Mouse (Mus musculus) heart, adult 8-10 months (tissue): ENCODE results near the gene Fkbp1b. TPM values are rescaled to one million over a fixed set of nuclear protein-coding genes. Genes with fewer than 3 reads are reported as not detected.
"Not testable (repeated sequence)": the region's sequence is repeated elsewhere in the genome, so short reads cannot be mapped to it uniquely, and the experiment has no call there.

Experiments
- DNase-seq: peaks from one replicate; pipeline ENCODE4 v3.0.0; 2022; ENCODE audit warnings: low spot score
- total RNA-seq, 4 experiments: library from RNA; stranded (reverse); gene quantifications; 2 replicates each; pipeline ENCODE4 v1.2.4; 2022

Fkbp1b gene
- under 1 TPM; 0.27 to 0.95 (median 0.67) TPM for total RNA-seq

DNA sequence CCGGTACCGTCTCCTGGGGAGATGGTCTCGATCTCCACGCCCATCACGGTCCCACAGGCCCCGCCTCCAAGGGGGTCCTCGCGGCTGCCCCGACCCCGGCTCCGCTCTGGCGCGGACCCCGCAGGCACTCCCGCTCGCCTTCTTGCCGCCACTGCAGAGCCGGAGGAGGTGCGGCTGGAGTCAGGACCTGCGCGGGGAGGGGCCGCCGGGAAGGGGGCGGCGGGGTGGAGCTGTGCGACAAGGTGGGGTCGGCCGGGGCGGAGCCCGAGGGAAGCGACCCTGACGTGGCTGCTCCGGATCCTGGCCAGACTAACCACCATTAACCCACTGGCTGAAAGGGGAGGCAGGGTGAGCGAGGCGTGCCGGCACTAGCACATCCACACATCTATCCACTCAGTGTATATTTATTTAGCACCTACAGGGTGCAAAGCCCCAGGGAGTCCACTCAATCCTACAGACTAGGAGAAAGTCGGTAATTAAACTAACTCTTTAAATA lies at the start of gene Fkbp1b:
TSS of gene Fkbp1b (minus strand) at position 200 of the 496 bp plus-strand sequence.
- DNase-seq: no peak

DNA sequence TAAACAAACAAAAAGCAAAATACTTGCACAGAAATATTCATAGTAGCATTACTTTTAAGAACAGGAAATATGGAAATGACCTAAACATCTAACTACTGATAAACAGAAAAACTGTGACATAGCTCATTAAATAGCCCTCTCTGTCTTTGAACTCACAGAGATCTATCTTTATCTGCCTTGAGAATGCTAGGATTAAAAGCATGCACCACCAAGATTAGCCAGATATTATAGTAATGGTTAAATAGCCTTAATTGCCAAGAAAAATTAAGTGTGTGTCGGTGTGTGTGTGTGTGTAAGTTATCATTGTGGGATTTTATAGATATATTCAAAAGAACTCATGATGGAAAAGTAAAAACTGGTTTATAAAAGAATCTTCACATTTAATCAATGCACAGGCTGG lies 48.5 kb upstream of the Fkbp1b start:
- no peak for DNase-seq

DNA sequence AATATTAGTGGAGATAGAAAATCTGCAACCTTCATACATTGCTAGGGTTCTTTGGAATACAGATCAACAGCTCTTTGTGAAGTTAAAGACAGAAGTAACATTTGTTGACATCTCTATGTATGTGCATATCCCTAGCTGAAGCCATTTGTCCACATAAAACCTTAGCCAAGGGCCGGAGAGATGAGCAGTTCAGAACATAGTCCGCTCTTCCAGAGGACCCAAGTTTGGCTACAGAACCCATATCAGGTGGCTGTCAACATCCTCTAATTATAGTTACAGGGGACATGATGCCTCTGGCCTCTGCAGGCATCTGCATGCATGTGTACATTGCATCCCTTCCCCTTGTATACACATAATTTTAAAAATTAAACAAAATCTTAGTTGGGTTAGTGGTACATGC lies 47.9 kb upstream of the Fkbp1b start:
- DNase-seq: no peak

DNA sequence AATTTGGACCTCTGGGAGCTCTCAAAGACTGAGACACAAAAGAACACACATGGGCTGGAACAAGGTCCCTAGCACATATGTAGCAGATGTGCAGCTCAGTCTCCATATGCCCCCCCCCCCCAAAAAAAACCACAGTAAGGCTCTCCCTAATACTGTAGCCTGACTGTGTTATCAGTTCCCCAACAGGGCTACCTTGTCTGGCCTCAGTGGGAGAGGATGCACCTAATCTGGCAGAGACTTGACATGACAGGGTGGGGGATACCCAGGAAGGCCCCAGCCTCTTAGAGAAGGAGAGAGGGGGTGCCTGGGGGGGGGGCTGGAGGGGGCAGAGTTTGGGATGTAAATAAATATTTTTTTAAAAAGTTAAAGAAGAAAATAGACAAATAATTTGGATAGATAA lies 47.3 kb upstream of the Fkbp1b start:
- no peak for DNase-seq

DNA sequence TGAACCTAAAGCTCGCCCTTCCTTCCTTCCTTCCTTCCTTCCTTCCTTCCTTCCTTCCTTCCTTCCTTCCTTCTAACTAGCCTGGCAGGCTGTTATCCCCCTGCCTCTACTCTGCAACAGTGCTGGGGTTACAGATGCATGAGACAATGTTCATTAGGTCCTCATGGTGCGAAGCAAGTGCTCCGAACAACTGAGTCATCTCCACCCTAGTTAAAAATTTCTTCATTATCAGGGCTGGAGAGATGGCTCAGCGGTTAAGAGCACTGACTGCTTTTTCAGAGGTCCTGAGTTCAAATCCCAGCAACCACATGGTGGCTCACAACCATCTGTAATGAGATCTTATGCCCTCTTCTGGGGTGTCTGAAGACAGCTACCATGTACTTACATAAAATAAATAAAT lies 45.2 kb upstream of the Fkbp1b start:
- DNase-seq: not testable (repeated sequence)

DNA sequence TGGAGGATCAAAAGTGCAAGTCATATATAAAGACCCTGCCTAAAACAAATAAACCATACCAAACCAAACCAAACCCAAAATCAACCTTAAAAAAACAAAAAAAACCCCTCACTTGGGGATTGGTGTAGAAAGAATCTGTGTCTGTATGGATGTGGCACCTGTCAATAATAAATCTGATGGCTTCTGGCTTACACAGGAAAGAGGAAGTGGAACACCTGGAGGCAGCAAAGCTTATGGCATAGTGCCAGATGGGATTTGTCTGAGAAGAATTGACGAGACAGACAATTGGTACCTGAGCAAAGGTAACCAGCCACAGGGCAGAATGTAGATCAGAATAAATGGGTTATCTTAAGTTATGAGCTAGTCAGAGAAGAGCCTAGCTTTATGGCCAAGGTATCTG lies 43.7 kb upstream of the Fkbp1b start:
- no peak for DNase-seq

DNA sequence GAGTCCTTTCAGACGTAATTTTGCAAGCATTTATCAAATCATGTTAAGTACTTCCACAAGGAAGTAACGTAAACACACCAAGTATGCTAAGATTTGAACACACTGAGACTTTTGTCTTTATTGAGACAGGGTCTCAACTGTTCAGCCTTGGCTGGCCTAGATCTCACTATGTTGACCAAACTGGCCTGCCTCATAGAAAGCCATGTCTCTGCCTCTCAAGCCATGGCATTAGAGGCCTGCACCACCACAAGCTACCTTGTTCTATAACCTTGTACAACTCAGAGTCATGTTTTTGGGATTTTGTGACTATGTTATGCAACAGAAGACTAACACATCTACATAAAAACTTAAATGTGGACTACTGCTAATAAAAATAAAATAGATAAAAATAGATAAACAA lies 40.7 kb upstream of the Fkbp1b start:
- no peak for DNase-seq

DNA sequence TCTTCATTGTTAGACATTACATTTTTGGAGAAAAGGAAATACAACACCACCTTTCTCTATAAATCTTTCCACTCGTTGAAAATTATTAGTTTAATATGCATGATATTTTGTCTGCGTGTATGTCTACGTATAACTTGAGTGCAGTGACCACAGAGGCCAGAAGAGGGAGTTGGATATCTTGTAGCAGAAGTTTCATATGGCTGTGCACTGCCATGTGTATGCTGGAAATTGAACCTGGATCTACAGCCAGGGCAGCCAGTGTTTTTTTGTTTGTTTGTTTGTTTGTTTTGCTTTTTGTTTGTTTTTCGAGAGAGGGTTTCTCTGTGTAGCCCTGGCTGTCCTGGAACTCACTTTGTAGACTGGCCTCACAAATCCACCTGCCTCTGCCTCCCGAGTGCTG lies 37.7 kb upstream of the Fkbp1b start:
- DNase-seq: no peak

DNA sequence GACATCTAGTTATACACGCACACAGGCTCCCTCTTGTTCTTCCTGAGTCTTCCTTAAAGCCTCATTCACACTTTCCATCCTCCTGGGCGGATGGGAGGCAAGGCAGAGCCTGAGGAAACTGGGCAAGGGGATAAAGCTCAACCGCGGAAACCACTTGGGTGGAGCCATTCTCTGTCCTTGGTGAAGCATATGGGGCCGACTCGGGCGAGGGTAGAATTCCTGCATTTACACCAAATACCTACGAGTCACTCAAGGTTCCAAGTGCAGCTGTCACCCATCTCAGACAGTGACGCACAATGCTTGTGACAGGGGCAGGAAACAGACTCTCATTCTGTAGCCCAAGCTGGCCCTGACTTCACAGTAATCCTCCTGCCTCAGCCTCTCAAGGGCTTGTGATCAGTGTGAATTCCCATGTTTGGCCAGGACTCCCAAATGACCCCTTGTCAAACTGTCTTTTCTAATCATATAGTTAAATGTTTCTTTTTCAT lies 36.9 kb upstream of the Fkbp1b start:
- DNase-seq: no peak

DNA sequence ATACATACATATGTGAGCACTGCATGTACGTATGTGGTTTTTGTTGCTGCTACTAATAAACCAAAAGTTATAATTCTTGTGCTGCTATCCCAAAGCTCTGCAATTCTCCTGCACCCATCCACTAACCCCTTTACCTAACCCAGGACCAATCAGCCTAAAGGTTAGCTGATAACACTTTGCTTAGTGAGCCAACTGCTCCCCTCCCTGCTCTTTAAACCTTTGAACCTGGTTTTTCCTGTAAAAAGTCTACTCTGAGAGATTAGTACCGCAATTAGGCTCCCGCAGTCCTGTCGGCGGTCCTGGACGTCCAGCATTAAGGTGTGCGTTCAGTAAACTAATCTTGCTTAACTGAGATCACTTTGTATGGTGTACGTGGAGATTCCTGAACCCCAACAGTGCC lies 34.2 kb upstream of the Fkbp1b start:
- DNase-seq: no peak

DNA sequence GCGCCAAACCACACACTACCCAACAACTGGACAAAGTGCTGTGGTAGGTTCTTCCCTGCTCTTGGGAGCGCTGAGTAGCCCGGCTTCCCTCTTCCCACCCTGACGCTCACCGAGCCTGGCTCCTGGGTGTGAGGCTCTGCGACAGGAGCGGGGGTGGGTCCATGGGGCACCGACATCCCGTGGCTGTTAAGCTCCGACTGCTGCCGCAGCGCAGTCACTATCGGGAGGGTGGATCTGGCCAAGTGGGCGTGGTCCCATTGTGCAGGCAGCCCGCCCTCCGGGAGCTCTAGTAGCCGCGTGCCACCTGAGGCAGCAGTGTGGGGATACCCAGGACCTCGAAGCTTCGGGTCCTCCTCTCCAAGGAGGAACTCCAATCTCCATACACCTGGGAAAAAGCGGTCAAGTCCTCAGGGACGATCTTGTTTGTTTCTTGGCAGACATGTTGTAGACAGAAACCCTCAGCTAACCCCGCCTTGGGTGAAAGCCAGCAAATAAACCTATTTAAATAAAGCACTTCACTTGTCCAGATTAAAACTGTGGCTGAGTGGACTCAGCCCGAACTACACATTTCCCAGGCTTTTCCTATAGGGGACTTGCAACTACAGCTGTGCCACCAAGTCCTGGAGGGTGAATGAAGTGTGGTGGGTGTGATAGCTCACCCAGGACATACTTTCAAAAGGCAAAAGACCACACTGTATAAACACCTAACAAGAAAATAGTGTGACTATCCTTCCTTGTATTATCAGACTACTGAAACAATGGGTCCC lies 33.0 kb upstream of the Fkbp1b start, which contains the start of gene Mfsd2b:
TSS of gene Mfsd2b (minus strand) at position 199 of the 767 bp plus-strand sequence.
- DNase-seq: peak; percentile 55

DNA sequence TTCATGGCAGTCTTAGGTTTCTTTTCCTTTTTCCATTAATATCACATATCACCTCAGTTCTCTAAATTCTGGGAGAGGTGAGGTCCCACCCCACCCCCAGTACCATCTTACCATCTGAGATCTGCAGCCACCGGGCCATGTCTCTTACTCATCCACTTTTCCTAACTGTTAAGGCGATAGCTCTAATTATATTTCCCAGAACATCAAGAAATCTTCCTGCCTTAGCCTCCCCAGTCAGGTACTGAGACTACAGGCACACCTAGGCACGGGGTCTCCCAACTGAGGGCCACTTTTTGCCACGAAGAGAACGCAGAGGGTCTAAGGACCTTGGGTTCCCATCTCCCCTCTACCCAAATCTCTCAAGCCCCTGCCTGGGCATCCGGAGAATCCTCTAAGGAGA lies 32.1 kb upstream of the Fkbp1b start:
- no peak for DNase-seq

DNA sequence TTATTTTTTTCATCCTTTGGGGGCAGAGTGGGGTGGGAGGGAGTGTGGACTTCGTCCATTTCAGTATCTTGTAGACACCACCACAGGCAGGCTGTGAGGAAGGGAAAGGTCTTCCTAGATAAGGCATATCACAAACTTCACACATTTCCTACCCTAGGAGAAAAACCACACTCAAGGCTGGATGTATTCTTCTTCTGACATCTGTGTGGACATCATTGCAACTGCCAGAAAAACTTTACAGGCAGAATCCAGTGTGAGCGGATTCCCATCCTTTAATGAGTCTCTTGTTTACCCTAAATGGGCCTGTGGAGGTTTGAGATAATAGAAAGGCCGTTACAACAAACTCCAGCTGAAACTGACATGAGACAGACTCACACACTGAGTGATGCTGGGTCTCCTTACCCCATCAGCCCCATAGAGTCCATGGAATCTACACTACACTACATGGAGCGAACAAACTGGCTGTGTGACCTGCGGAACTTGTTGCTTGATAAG lies 31.6 kb upstream of the Fkbp1b start:
- no peak for DNase-seq

DNA sequence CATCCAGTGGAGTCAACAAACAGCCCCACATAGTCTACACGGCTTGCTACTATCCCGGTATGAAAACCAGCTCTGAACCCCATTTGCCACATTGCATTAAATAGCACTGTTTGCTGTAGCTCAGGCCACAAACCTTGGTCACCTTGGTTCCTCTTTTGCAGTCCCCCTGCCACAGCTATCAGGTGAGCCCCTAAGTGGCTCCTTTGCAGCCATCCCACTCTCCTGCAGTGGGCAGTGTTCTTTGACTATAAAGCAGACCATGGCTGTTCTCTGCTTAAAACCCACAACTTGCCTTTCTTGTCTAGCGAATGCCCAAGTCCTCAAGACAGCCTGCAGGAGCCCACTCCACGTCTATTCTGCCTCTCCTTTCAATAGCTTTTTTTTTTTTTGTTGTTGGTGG lies 30.9 kb upstream of the Fkbp1b start:
- no peak for DNase-seq

DNA sequence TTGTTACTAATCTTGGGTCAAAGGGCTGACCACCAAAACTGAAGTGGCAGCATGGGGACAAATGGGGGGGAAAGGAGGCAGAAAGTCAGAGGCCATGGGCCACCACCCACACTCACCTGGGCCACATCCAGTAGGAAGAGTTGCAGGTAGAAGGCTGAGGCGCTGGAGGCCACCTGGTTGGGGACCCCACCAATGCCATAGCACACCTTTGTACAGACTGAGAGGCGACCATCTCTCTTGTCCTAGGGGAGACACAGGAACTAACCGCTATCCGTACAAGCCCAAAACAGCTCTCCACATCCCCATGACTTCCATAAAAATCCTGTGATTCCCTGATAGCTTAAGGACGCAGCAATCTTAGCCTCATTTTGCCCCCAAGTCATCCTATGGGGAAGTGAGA lies 29.9 kb upstream of the Fkbp1b start:
- no peak for DNase-seq

DNA sequence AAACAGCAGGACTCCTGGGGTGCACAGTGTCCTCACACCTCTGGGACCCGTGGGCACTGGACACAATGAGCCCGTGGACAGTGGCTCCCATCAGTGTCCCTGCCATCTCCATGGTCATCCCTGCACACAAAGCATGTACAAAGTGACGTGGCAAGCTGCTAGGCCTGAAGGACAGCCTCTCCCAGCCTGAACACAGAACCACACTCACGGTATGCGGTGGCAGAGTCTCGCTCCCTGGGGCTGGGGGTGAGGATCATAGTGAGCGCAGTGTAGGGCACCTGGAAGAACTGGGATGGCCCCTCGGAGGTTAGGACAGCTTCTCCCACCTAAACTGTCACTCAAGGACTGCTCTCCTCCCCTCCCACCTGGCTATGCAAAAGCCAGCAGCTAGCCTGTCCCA lies 27.5 kb upstream of the Fkbp1b start:
- no peak for DNase-seq

DNA sequence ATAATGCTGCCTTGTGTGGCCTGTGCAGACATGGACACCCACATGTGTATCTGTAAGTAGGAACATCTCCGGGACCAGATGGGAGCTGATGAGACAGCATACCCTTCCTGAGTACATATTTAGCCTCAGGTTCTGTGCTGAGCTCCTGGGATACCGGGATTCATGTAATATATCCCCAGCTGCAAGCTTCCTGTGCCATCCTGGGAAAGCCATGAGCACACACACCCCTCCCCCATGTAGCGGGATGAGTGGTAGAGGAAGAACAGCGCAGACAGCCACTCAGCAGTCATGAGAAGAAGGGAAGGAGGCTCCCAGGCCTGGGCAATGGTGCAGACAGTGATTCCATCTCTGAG lies 22.9 kb upstream of the Fkbp1b start:
- DNase-seq: no peak

DNA sequence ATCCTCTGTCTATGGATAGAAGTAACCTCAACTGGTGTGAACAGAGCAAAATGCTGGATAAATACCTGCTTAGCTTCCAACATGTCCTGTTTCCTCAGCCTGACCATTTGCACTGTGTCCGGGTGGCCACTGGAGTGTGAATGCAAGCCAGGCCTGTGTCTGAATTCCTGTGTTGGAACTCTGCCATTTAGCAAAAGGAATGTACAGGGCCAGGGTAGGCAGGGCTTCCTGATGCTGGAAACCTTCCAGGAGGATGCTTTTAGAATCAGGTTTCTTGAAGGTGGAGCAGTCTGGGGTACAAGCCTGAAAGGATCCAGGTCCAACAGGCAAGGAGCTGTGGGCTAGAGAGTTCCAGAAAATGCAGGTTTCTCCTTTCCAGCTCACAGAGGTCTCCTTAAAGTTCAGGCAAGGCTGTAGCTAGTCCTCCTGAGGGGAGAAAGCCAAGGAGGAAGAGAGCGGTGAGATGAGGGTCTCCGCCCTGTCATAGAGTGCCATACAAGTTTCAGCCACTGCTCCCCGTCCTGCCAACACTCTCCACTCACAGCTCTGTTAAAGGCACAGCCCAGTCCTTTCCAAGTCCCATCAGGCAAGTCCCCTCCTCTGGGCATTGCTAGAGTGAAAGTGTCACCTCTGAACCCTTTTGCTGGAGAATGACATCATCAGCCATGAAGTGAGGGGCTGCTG lies 22.4 kb upstream of the Fkbp1b start:
- DNase-seq: peak; percentile 40

DNA sequence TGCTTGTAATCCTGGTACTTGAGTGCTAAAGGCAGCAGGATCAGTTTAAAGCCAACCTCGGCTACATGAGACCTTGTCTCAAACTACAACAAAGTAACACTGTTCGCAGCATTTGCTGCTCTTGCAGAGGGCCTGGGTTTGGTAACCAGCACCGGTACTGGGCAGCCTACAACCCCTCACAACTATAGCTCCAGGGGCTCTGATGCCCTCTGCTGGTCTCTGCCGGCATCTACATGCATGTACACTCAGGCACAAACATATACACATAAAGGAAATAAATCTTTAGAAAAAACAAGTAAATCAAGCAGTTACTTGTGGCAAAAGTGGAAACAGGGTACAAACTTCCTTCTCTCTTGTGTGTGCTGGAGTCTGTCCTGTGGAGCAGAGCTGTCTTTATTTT lies 21.3 kb upstream of the Fkbp1b start:
- DNase-seq: no peak

DNA sequence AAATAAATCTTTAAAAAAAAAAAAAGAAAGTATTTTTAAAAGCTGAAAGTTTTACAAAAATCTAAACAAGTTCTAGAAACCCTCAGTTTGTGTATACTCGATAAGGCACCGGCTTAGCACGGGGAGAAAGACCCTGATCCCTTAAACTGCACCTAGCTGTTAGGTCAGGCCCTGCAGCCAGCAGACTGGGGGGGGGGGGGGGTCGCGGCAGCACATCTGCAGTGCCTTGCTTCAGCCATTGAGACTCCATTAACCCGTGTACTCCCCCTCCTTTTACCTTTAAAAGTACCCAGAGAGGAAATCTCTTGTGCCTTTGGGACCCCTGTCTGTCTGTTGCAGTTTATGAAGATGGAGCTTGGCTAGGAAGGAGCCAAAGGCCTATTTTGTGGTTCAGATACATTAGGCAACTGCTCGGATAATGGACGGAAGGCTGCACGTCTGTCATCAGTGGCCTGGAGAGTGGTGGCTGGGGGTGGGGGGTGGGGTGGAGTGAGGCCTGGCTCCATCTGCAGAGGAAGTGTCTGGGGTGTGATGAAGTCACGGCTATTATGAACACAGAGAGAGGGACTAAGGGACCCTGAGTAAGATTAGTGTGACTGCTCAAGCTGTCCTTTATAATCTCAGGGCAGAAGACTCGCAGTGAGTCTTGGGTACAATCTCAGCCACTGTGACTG lies 18.0 kb upstream of the Fkbp1b start:
- no peak for DNase-seq

DNA sequence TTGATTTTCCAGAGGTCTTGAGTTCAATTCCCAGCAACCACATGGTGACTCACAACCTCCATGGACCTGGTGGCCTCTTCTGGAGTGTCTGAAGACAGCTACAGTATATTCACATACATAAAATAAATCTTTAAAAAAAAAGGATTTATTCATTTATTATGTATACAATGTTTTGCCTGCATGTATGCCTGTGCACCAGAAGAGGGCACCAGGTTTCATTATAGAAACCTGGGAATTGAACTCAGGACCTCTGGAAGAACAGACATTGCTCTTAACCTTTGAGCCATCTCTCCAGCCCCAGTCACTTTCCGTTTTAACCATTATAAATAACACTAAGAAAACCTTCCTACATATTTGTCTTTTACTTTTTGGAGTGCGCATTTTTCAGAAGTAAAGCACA lies 15.4 kb upstream of the Fkbp1b start:
- no peak for DNase-seq

DNA sequence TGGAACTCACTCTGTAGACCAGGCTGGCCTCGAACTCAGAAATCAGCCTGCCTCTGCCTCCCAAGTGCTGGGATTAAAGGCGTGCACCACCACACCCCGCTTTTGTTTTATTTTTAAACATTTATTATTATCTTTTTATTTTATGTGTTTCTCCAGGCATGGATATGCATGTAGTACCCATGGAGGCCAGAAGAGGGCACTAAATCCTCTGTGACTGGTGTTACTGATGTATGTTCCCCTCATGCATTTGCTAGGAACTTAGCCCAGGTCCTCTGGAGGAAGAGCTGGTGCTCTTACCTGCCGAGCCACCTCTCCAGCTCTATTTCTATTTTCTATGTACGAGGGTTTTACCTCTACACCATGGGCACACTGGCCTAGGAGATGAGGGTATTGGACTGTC lies 14.8 kb upstream of the Fkbp1b start:
- DNase-seq: no peak
